Mouse (Mus musculus): ENCODE results near the gene Ppm1h. TPM values are rescaled to one million over a fixed set of nuclear protein-coding genes. Genes with fewer than 3 reads are reported as not detected.
"Not testable (repeated sequence)": the region's sequence is repeated elsewhere in the genome, so short reads cannot be mapped to it uniquely, and the experiment has no call there.

The Ppm1h gene
- total and polyA plus RNA-seq, 2 experiments from 2014 or later, result 4.9 to 6.1 TPM

DNA sequence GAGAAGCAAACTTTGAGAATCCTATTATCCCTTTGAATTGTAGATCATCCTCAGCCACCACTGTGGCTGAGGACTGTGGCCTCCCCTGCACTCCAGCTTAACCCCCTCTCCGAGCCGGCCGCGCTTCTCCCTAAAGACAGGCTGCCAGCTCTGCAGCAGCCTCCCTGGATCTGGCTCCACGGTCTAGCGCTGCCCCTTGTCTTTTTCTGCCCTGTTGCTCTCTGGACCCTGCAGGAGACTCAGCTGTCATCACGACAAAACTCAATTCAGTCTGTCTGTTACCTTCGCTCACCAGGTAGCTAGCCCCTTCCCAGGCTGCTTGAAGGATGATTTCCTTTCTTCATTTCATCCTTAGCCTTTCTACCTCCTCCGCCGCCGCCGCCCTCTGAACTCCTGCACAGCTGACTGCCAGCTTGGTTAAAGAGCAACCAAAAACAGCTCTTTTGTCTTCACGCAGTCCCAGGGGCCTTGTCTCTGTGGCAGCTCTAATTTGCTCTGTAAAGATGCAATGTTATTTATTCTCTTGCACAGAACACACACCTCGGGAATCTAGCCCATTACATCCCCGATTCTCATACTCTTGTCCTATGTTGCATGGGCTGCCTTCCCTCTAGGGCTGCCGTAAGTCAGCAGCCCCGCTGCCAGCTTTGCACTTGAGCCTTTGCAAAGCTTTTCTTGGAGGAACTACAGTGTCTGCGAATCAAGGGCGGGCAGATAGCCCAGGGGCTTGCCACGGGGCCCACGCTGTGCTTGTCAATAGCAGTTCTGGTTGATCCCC lies 285.1 kb downstream of the Ppm1h start:
- ATAC-seq (ENCODE audit: insufficient read depth, low read depth) (no peak), DNase-seq (ENCODE audit: low spot score) (no peak)
- H3K4me3 ChIP-seq (ENCODE audit: low read depth, low read length), result peak overlapping the region; percentile 35
- no peaks in the 10 kb centered on the region for H3K36me3 ChIP-seq (replicated peaks; ENCODE audit: control insufficient read depth, insufficient read depth, low read length)
- peaks cover 10% of the 10 kb centered on the region; the same call in 1 of the 2 replicates for H3K4me1 ChIP-seq (ENCODE audit: control insufficient read depth, insufficient read depth)
- H3K9me3 ChIP-seq (replicated peaks; ENCODE audit: control insufficient read depth, low read length), result no peaks in the 10 kb centered on the region
- WGBS, result 10% methylated on average over 21 of the region's 21 CpGs
- TF ChIP-seq CTCF (IDR thresholded peaks at IDR 0.05; ENCODE audit: low read depth) (no peak), EP300 (IDR thresholded peaks at IDR 0.05; ENCODE audit: low read depth) (no peak)
- H3K4me2 ChIP-seq (ENCODE audit: low read depth, low read length), result peak overlapping the region; percentile 60
- peaks cover 6% of the 10 kb centered on the region; the same call in 1 of the 2 replicates for H3K27me3 ChIP-seq (ENCODE audit: control insufficient read depth, insufficient read depth, low read length)
- H3K27ac ChIP-seq (ENCODE audit: low read depth), result no peak overlapping the region
- H3K9ac ChIP-seq (replicated peaks; ENCODE audit: low read depth, low read length), result peak overlapping the region; percentile 37; the same call in 1 of the 2 replicates

GRCm38 (mm10) chr10:122964241-122964636 lies 285.7 kb downstream of the Ppm1h start:
- H3K9ac ChIP-seq (replicated peaks; ENCODE audit: low read depth, low read length), result no peak overlapping the region; the same call in 1 of the 2 replicates
- H3K4me3 ChIP-seq (ENCODE audit: low read depth, low read length), result no peak overlapping the region
- no peaks in the 10 kb centered on the region for H3K9me3 ChIP-seq (replicated peaks; ENCODE audit: control insufficient read depth, low read length)
- no peak overlapping the region for H3K27ac ChIP-seq (ENCODE audit: low read depth)
- H3K4me2 ChIP-seq (ENCODE audit: low read depth, low read length), result peak overlapping the region; percentile 60
- TF ChIP-seq EP300 (IDR thresholded peaks at IDR 0.05; ENCODE audit: low read depth) (no peak), CTCF (IDR thresholded peaks at IDR 0.05; ENCODE audit: low read depth) (no peak)
- 51% methylated on average over 4 of the region's 4 CpGs for WGBS
- H3K4me1 ChIP-seq (ENCODE audit: control insufficient read depth, insufficient read depth), result peaks cover 10% of the 10 kb centered on the region; the same call in 1 of the 2 replicates
- no peaks in the 10 kb centered on the region for H3K36me3 ChIP-seq (replicated peaks; ENCODE audit: control insufficient read depth, insufficient read depth, low read length)
- no peak for DNase-seq (ENCODE audit: low spot score)
- H3K27me3 ChIP-seq (ENCODE audit: control insufficient read depth, insufficient read depth, low read length), result peaks cover 6% of the 10 kb centered on the region; the same call in 1 of the 2 replicates
- no peak for ATAC-seq (ENCODE audit: insufficient read depth, low read depth)

DNA sequence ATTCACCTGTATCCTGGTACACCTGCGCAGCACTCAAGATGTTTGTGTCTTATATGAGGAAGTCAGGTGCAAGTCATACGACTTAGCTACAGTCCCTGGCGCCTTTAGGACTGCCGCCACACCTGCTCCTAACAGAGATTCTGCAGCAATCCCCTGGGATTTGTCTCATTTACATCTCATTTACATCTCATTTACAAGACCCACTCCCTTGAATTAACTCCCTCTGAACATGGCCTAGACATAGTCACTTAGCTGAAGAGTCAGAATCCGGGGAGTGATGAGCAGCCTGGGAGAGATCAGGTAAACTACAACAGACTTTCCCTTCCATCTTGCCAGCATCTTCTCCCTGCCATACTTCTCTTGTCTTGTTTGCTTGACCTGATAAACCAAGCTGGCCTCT lies 287.1 kb downstream of the Ppm1h start:
- 95% methylated on average over 4 of the region's 5 CpGs for WGBS
- not testable (repeated sequence) for ATAC-seq (ENCODE audit: insufficient read depth, low read depth); H3K4me1 ChIP-seq (ENCODE audit: control insufficient read depth, insufficient read depth)

DNA sequence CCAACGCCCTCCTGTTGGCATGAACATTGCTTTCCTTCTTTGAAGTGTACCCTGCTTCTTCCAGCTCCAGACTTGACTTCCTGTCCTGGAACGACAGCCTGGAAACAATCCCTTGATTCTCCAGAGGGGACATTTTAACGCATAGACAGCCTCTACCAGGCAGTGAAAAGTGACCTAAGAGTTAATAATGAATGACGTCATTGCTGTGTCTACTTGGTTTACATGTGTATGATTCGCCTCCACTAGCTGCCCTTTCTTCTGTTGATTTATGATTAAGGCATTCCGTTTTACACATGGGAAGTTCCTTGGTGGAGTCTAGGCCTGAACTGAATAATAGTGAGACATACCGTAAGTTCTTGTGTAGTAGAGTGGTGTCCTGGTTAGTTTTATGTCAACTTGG lies 287.9 kb downstream of the Ppm1h start:
- no peak overlapping the region for H3K27ac ChIP-seq (ENCODE audit: low read depth)
- 54% methylated on average over 7 of the region's 7 CpGs for WGBS
- H3K4me1 ChIP-seq (ENCODE audit: control insufficient read depth, insufficient read depth), result 0 out of 2 replicates have a peak, but pooled peaks cover 7% of the 10 kb centered on the region
- TF ChIP-seq CTCF (IDR thresholded peaks at IDR 0.05; ENCODE audit: low read depth), result no peak
- no peak for TF ChIP-seq EP300 (IDR thresholded peaks at IDR 0.05; ENCODE audit: low read depth)
- no peak overlapping the region for H3K9ac ChIP-seq (replicated peaks; ENCODE audit: low read depth, low read length)
- peaks cover 6% of the 10 kb centered on the region; the same call in 1 of the 2 replicates for H3K27me3 ChIP-seq (ENCODE audit: control insufficient read depth, insufficient read depth, low read length)
- no peak overlapping the region for H3K4me2 ChIP-seq (ENCODE audit: low read depth, low read length)
- H3K36me3 ChIP-seq (replicated peaks; ENCODE audit: control insufficient read depth, insufficient read depth, low read length), result no peaks in the 10 kb centered on the region
- DNase-seq (ENCODE audit: low spot score) (peak; percentile 36), ATAC-seq (ENCODE audit: insufficient read depth, low read depth) (peak; percentile 27)
- H3K4me3 ChIP-seq (ENCODE audit: low read depth, low read length), result no peak overlapping the region
- H3K9me3 ChIP-seq (replicated peaks; ENCODE audit: control insufficient read depth, low read length), result no peaks in the 10 kb centered on the region

More for the DNA sequence above, 287.1 kb downstream of the Ppm1h start:
- H3K4me2 ChIP-seq (ENCODE audit: low read depth, low read length); H3K36me3 ChIP-seq (replicated peaks; ENCODE audit: control insufficient read depth, insufficient read depth, low read length); H3K9me3 ChIP-seq (replicated peaks; ENCODE audit: control insufficient read depth, low read length); H3K27me3 ChIP-seq (ENCODE audit: control insufficient read depth, insufficient read depth, low read length); H3K27ac ChIP-seq (ENCODE audit: low read depth); DNase-seq (ENCODE audit: low spot score); H3K4me3 ChIP-seq (ENCODE audit: low read depth, low read length); H3K9ac ChIP-seq (replicated peaks; ENCODE audit: low read depth, low read length): not testable (repeated sequence)

GRCm38 (mm10) chr10:122970188-122970587 lies 291.6 kb downstream of the Ppm1h start:
- Histone ChIP-seq H3K27ac (ENCODE audit: low read depth) (no peak overlapping the region), H3K9me3 (replicated peaks; ENCODE audit: control insufficient read depth, low read length) (no peaks in the 10 kb centered on the region), H3K9ac (replicated peaks; ENCODE audit: low read depth, low read length) (no peak overlapping the region), H3K4me2 (ENCODE audit: low read depth, low read length) (no peak overlapping the region), H3K4me3 (ENCODE audit: low read depth, low read length) (no peak overlapping the region), H3K4me1 (ENCODE audit: control insufficient read depth, insufficient read depth) (no peaks in the 10 kb centered on the region), H3K27me3 (ENCODE audit: control insufficient read depth, insufficient read depth, low read length) (no peaks in the 10 kb centered on the region), H3K36me3 (replicated peaks; ENCODE audit: control insufficient read depth, insufficient read depth, low read length) (no peaks in the 10 kb centered on the region)
- ATAC-seq (ENCODE audit: insufficient read depth, low read depth), result no peak
- TF ChIP-seq EP300 (IDR thresholded peaks at IDR 0.05; ENCODE audit: low read depth) (no peak), CTCF (IDR thresholded peaks at IDR 0.05; ENCODE audit: low read depth) (no peak)
- no peak for DNase-seq (ENCODE audit: low spot score)
- 77% methylated on average over 7 of the region's 7 CpGs for WGBS

GRCm38 (mm10) chr10:122973241-122973640 lies 294.7 kb downstream of the Ppm1h start:
- Histone ChIP-seq H3K9ac (replicated peaks; ENCODE audit: low read depth, low read length) (no peak overlapping the region), H3K4me2 (ENCODE audit: low read depth, low read length) (no peak overlapping the region), H3K4me3 (ENCODE audit: low read depth, low read length) (no peak overlapping the region), H3K9me3 (replicated peaks; ENCODE audit: control insufficient read depth, low read length) (no peaks in the 10 kb centered on the region), H3K27ac (ENCODE audit: low read depth) (no peak overlapping the region), H3K36me3 (replicated peaks; ENCODE audit: control insufficient read depth, insufficient read depth, low read length) (no peaks in the 10 kb centered on the region), H3K4me1 (ENCODE audit: control insufficient read depth, insufficient read depth) (no peaks in the 10 kb centered on the region), H3K27me3 (ENCODE audit: control insufficient read depth, insufficient read depth, low read length) (no peaks in the 10 kb centered on the region)
- no peak for TF ChIP-seq CTCF (IDR thresholded peaks at IDR 0.05; ENCODE audit: low read depth)
- no peak for TF ChIP-seq EP300 (IDR thresholded peaks at IDR 0.05; ENCODE audit: low read depth)
- DNase-seq (ENCODE audit: low spot score) (no peak), ATAC-seq (ENCODE audit: insufficient read depth, low read depth) (no peak)
